Mouse (Mus musculus): Measurements from ENCODE around the gene Dpysl5.
A peak's percentile ranks its signal among the peaks of the same experiment; 100 is the strongest.
"Not testable (repeated sequence)": the region's sequence is repeated elsewhere in the genome, so short reads cannot be mapped to it uniquely, and the experiment has no call there.

The Dpysl5 gene

DNA sequence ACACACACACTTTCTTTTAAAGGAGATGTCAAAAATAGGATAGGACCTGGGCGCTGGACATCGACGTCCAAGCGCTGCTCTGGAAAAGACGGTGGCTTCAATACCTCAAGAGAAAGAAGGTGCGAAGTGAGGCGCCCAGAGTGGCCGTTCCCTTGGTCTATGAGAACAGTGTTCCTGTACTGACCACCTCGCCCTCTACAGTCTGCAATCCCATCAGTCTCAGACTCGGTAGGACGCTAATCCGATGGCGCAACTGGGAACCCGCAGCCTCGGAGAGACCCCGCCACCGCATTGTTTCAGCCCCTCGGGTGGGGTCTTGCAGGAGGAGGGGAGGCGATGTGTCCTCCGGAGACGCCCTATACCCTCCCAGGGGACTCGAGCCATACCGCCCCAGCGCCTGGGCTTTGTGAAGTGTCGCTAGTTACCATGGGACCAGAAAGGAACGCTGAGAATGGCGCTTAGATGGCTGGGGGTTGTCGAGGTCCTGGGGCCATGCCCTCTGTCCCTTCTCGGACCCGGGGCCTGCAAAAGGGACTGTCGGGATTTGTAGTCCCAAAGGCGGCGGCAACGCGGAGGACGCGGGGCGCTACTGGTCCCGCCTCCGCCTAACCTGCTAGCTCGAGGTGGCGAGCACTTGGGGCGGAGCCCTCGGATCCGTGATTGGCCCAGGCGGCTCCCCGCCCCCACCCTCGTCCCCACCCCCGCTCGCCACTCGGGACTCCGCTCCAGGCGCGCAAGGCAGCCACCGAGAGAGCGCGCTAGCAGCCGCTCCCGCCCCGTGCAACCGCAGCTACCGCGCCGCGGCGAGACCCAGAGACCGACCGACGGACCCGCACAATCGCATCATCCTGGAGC lies at the start of gene Dpysl5:
Dpysl5 (plus strand) TSS at position 418 of the 855 bp plus-strand sequence.
- DNase-seq (ENCODE audit: low spot score in 2 of 2): peak; percentile 80

DNA sequence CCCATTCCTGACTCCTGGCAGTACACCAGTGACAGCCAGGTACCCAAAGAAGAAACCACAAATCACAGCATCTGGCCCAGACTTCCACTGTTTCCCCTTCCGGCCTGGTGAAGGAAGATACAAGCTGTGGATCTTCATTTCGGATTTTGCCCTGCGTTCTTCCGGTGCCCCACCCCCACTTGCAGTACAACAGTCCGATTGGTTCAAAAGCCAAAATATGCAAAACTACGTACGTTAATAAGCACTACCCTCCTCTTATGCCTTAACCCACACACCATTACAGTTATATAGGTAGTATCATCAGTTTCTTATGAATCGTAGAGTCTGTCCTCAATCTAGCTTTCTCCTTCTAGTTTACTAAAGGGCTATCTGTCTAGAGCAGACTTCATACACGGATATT lies 46.0 kb upstream of the Dpysl5 start:
- no peak for DNase-seq (ENCODE audit: low spot score in 2 of 2)

DNA sequence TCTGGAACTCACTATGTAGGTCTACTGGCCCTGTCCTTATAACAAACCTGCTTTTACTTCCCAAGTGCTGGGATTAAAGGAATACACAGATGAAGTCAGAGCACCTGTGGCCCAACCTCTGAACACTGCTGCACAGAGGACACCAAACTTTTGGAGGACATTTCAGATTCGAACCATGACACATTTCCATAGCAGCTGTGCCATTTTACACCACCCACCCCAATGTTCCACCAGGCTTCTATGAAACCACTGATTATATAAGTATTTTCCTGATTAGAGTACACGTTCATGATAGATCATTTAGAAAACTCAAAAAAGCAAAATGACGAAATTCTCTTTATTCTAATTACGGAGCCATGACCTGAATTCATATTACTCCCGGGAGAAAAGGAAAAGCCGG lies 45.4 kb upstream of the Dpysl5 start:
- DNase-seq (ENCODE audit: low spot score in 2 of 2): peak; percentile 27 to 59

DNA sequence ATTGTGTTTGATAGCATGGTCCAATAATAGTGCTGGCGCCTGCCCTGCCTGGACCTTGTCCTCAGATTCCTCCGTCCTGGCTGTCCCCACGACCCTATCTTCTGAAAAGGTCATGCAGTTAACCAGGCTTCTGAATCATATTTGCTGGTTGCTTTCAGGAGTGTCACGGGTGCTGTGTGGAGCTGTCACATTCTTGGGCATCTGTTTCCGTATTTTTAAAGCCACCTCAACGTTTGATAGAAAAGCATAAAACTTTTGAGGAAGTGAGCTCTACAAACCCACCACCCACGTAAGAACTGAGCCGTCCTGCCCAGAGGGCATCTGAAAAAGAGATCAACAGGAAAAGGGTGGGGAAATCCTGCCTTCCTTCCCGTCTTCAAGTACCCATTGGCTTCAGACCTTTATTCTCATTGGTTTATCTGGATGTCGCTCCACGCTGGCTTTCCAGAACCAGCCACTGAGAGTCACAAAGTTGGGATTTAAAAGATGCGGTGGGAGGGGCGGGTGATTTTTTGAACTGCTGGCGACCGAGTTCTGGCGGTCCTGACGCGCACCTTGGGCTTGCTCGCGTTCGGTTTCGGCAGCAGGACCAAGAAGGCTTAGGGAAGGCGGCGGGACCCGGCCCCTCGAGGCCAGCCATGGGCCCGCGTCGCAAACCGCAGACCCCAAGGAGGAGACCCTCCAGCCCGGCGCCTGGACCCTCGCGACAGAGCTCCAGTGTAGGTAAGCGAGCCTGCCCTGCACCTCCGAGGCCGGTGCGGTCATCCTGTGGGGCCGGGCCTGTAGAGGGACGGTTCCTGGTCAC lies 44.8 kb upstream of the Dpysl5 start, which contains the start of gene Cenpa:
Cenpa (plus strand) TSS at position 387 of the 805 bp plus-strand sequence.
- peak; percentile 85 to 94 for DNase-seq (ENCODE audit: low spot score in 2 of 2)

DNA sequence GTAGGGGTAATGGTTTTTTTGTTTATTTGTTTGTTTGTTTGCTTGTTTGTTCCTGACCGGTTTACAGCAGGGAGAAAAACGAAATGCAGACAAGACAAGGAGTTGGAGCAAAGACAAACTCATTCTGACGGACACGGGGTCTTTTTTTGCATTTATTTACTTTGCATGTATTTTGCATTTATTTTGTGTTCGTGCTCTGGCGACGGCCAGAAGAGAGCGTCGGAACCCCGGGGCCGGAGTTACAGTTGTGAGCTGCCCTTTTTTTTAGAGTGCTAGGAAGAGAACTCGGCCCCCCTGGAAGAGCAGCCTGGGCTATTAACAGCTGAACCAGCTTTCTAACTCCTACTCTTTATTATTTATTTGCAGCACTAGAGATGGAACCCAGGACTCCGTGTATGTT lies 44.1 kb upstream of the Dpysl5 start:
- DNase-seq (ENCODE audit: low spot score in 2 of 2): no peak

DNA sequence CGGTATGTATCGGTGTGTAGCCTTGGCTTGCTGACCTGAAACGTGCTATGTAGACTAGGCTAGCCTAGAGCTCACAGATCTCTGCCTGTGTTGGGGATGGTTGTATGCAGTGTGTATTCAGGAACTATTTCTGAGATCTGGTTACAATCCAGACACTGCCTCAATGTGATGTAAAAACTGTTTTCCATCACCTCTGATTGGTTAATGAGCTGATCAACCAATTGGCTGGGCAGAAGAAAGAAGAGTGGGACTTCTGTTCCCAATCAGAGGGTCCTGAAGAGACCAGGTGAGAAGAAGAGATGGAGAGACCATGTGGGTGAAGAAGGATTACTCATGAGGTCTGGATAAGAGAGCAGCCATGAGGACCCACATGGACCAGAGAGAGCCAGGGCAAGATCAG lies 43.7 kb upstream of the Dpysl5 start:
- DNase-seq (ENCODE audit: low spot score in 2 of 2): no peak

DNA sequence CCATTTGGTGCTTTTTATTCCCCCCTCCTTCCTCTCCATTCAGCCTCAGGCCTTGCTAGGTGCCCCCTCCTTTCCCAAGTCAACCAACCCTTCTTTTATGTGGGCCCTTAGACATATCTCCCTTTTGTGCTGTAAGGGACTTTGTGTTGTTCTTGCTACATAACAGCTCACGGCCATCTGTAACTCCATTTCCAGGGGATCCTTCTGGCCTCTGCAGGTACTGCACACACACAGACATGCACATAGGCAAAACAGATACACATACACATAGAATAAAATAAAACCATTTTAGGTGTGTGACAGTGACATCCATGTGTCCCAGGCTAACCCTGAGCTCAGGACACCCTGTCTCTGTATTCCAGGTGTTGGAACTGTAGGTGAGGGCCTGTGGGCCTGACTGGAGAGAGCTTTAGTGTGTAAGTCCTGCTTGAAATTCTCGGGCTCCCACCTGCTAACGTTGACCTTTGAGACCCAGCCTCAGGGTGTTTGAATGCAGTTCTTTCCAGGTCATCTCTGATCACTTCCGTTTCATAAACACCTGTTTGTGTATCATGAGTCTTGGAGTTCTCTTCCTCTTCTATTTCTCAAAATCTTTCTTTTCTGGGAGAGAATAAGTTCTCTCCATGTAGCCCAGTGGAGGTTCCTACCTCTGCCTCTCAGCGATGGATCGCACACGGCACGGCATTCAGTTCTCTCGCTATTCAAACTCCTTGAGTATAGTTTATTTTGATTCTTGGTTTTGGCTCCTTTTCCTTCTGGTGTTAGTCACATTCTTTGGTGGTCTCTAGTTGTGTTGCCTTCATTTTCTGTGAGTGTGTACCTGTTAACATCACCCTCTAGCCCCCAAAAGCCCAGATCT lies 42.5 kb upstream of the Dpysl5 start:
- no peak for DNase-seq (ENCODE audit: low spot score in 2 of 2)

DNA sequence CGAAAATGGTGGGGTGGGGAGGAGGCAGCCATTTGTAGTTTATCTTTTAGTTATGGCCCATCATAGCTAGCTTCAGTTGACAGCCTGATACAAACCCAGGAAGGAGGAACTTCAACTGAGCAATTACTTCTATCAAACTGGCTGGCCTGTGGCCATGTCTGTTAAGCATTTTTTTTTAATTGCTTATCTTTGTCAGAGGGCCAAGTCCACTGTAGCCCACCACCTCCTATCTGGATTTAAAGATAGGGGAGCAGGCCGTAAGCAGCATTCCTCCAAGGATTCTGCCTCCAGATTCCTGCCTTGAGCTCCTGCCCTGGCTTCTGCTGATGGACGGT lies 41.9 kb upstream of the Dpysl5 start:
- no peak for DNase-seq (ENCODE audit: low spot score in 2 of 2)

DNA sequence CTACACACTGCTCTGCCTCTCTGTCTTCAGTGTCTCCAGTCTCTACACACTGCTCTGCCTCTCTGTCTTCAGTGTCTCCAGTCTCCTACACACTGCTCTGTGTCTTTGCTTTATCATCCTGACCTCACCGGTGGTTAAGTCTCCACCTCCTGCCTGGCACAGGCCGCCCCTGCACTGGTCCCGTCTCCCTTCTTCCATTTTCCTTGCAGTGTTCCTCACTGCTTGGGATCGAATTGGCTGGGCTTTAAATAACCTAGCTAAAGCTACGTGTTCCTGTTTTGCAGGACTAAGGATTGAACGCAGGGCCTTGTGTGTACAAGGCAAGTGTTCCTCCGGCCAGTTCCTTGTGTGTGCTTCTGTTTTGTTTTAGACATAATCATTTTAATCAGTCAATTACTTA lies 41.3 kb upstream of the Dpysl5 start:
- DNase-seq (ENCODE audit: low spot score in 2 of 2): no peak

DNA sequence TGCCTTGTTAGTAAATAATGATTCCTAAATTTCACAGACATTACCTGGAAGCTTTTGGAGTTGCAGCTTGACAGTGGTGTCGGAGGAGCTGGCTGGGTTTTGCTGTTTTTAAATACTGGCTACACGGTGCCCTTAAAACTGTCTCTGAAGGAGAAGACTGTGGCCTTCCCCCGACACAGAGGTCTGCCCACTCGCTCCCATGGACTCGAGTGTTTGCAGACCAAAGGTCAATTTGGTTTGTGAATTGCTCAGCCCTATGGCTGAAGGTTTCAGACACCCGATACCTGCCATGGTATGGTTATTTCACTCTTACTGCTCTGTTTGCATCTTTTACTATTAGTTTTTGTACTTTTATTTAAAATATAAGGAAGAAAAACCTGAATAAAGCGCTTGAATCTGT lies 37.4 kb upstream of the Dpysl5 start:
- no peak for DNase-seq (ENCODE audit: low spot score in 2 of 2)

DNA sequence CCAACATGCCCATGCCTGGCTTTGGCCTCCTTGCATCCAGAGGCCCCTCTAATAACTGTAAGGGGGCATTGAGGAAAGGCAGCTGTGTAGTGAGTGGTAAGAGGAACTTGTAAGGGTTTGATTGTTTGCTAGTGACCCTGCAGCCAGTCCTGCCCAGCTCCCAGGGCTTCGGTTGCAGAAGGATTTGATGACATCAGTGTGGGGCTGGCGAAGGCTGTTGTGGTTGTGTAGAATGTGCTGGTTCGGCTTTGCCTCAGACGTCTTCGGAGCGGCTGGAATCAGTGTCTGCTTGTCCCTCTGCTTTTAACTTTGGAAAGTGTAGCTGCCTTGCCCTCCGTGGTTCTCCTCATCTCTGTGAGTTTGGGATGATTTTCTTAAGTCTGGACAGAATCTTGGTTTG lies 34.6 kb upstream of the Dpysl5 start:
- DNase-seq (ENCODE audit: low spot score in 2 of 2): no peak

DNA sequence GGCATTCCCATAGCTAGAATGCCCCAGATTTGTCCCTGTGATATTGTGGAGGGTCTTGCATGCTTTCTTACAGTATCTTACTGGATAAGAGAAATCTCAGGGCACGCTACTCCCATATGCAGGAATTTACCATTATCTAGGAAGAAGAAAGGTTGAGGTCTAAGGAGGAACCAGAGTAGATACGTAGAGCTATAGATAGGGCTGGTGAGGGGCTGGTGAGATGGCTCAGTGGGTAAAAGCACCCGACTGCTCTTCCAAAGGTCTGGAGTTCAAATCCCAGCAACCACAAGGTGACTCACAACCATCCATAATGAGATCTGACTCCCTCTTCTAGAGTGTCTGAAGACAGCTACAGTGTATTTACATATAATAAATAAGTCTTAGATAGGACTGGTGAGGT lies 33.3 kb upstream of the Dpysl5 start:
- not testable (repeated sequence) for DNase-seq (ENCODE audit: low spot score in 2 of 2)

DNA sequence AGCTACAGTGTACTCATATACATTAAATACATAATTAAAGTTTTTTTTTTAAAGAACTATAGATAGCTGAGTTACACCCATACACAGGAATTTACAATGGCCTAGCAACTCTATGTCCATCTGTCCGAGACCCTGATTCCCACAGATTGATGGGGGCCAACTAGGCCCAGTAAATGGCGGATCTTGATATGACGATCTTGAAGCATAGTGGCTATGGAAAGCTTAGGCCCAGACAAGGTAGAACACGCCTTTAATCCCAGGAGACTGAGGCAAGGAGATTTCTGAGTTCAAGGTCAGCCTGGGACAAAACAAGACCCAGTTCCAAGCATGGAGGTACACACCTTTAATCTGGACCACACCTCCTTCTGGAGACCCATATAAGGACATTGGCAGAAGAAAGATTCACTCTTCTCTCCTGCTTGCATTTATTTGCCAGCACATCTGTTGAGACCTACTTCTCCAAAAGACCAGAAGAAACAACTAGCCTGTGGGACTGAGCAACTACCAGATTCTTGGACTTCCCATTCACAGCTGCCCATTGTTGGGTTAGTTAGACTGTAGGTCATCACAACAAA lies 32.6 kb upstream of the Dpysl5 start:
- DNase-seq (ENCODE audit: low spot score in 2 of 2): no peak

DNA sequence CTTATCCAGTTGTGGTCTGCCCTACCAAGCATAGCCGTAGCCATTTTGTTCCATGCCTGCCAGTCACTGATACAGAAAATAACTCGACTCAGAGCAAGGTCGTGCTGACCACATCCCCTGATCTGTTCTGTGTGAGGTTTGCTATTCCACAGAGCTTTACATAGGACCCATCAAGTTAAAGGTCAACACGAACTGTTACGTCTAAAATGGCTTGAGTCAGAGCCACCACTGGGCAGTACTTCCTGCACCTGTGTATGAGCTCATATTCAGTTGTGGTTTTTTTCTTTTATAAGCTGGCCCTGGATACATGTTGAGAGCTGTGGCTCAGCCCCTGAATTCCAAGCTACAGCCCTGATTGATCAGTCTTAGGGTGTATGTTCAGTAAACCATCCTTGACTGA lies 31.8 kb upstream of the Dpysl5 start:
- DNase-seq (ENCODE audit: low spot score in 2 of 2): no peak

DNA sequence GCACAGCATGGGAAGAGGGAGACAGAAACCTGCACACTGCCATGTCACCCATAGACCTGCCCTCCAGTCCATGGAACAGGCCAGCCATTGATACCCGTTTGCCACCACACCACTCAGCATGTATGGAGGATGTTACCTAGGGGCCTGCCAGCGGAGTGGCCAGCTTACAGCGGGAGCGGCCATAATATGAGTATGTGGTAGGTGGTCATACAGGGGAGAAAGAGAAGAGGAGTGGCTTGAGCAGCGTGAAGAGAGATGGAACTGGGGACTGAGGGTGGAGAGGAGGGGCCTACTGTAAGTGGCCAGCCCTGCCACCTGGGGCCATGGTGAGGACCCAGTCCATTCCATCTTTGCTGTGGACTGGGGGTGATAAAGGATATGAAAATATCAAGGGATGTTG lies 29.4 kb upstream of the Dpysl5 start:
- DNase-seq (ENCODE audit: low spot score in 2 of 2): no peak

DNA sequence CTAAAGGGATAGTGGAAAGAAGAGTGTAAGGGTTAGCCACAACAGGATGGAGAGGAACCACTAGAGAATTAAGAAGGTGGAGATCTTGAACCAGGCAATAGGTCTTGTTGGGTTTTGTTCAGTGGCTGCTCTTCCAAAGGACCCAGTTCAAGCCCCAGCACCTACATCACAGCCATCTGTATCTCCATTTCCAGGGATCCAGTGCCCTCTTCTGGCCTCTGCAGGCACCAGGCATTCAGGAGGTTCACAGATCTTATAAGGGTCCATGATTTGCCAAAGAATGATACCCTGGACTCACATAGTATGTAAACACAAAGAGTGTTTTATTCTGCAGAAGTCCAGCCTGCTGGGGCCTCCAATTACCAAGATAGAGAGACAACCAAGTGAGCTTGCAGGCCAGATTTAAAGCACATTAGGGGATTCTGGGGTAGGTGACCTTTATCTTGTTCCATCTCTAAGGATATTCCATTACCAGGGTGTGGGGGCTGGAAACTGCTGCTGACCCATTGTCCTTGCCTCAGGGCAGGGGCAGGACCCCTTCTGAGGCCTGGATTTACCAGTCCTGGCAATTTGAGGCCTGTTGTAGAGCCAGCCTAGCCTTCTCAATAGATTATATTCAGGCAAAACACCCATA lies 28.3 kb upstream of the Dpysl5 start:
- no peak for DNase-seq (ENCODE audit: low spot score in 2 of 2)

DNA sequence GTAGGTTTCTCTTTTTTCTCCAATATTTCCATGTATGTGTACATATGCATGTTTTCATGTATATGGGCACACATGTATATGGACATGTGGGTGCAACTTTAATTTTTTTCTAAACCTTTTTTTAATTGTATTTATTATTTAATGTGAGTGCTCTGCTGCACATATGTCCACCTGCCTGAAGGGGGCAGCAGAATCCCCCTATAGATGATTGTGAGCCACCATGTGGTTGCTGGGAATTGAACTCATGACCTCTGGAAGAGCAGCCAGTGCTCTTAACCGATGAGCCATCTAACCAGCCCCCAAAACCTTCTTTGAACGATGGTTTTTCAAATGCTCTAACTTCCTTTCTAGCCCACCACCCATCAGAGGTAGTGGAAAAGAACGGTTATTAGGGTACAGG lies 27.4 kb upstream of the Dpysl5 start:
- no peak for DNase-seq (ENCODE audit: low spot score in 2 of 2)

DNA sequence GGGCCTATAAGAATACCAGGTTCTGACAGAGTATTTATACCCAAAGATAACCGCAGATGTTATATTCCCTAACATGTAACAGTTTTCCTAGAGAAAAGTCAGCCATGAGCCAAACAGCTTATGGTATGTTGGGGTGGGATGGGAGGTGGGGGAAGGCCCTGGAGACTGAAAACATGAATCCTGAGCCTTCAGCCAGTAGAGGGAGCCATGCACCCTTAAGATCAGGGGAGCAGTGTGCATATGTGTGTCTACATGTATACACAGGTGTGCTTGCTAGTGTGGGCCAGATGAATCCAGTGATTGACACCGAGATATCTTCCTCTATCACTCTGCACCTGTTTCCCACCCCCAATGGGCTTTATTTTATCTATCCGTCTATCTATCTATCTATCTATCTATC lies 24.6 kb upstream of the Dpysl5 start:
- DNase-seq (ENCODE audit: low spot score in 2 of 2): no peak

DNA sequence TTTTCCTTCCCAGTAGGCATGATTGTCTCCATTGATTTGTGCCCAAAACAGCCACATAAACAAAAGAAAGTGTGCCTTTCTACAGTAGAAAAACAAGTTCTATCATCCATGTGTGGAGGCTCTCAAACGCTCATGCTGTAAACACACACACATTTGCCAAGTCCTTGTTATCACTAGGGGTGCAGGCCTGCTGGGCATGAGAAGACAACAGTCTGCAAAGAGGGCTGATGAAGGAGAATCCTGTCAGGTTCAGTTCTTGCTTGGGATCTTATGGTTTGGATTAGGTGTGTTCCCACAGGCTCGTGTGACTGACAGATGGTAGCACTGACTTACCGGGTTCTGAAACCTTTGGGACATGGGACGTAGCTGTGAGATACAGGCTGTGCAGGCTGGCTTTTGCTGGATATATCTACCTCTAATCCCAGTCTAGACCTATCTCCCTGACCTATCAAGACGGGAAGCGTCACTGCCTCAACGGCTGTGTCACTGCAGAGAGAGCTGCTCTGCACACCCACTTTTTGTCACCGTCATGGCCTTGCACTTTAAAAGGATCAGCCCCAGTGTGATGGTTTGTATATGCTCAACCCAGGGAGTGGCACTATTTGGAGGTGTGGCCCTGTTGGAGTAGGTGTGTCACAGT lies 10.9 kb upstream of the Dpysl5 start:
- DNase-seq (ENCODE audit: low spot score in 2 of 2): no peak

DNA sequence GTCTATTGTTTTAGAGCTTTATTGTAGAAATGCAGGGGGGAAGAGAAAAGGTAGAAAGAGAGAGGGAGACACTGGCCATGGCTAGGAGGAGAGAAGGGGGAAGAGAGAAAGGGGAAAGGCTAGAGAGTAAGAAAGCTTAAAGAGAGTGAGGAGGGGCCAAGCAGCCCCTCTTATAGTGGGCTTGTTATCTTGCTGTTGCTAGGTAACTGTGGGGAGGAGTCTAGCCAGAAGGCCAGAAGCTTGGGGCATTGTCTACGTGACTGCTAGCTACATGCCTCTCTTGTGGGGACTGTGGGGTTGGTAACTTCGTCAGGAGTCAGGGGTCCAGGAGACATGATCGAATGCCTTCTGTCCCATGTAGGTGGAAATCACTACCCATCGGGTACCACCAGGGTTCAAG lies 10.0 kb upstream of the Dpysl5 start:
- not testable (repeated sequence) for DNase-seq (ENCODE audit: low spot score in 2 of 2)

DNA sequence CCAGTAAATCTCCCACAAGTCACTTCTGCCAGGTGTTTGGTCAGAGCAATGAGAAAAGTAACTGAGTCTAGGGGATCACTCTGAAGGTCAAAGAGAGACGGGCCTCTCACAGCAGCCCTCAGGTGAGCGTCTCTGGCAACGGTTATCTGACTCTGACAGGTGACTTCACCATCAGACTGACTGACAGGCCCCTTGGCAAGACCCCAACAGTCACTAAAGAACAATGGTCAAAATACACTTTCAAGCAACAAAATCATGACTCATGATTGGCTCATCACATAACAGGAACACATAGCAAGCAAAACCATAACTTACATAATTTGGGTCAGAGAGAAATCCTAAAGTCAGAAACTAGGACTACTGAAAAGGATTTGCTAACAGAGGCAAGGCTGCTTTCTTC lies 9.5 kb upstream of the Dpysl5 start:
- no peak for DNase-seq (ENCODE audit: low spot score in 2 of 2)
